Mouse (Mus musculus) neural tube, embryonic 12.5 days (tissue): ENCODE data around the gene Nudt21. TPM values are rescaled to one million over a fixed set of nuclear protein-coding genes. Genes with fewer than 3 reads are reported as not detected.
A peak's percentile ranks its signal among the peaks of the same experiment; 100 is the strongest.
"Not testable (repeated sequence)": the region's sequence is repeated elsewhere in the genome, so short reads cannot be mapped to it uniquely, and the experiment has no call there.

Source experiments
- ATAC-seq: fragments of 200-750 bp; cut with Nextera tagmentation; 2 replicates; pipeline ENCODE4 v1.8.0; 2017; ENCODE audit warnings: low read depth, mild to moderate bottlenecking, moderate TSS enrichment, moderate library complexity; ENCODE audit not compliant: low FRiP score
- H3K27ac ChIP-seq: fragments of 300-500 bp; sonication (generic); 2 replicates; pipeline ENCODE4 v1.5.1; 2016
- H3K27me3 ChIP-seq: fragments of 300-500 bp; sonication (generic); replicated peaks from 2 replicates; pipeline ENCODE4 v1.6.1; 2016; ENCODE audit warnings: mild to moderate bottlenecking
- H3K36me3 ChIP-seq: fragments of 300-500 bp; sonication (generic); 2 replicates; pipeline ENCODE4 v1.6.1; 2016; ENCODE audit warnings: mild to moderate bottlenecking
- H3K4me1 ChIP-seq: fragments of 300-500 bp; sonication (generic); 2 replicates; pipeline ENCODE4 v1.6.1; 2016
- H3K4me2 ChIP-seq: fragments of 300-500 bp; sonication (generic); replicated peaks from 2 replicates; pipeline ENCODE4 v1.6.1; 2016; ENCODE audit warnings: mild to moderate bottlenecking
- H3K4me3 ChIP-seq: fragments of 300-500 bp; sonication (generic); 2 replicates; pipeline ENCODE4 v1.5.1; 2016
- H3K9ac ChIP-seq: fragments of 300-500 bp; sonication (generic); 2 replicates; pipeline ENCODE4 v1.6.1; 2016; ENCODE audit warnings: mild to moderate bottlenecking
- H3K9me3 ChIP-seq: fragments of 300-500 bp; sonication (generic); 2 replicates; pipeline ENCODE4 v1.6.1; 2016; ENCODE audit warnings: mild to moderate bottlenecking
- WGBS: fragments of 180-500 bp; shearing (Covaris S2); methylation state at CpG from one replicate; pipeline ENCODE4 v1.1.7; 2016; 5-methylcytosine and 5-hydroxymethylcytosine counted together
- polyA plus RNA-seq: library from polyadenylated mRNA; unstranded; fragments of >200 nt; fragmentation: Nextera tagmentation; extraction: Ambion mirVana; gene quantifications from 2 replicates; pipeline ENCODE4 v1.2.1, GENCODE M21; 2016

Gene Nudt21
- polyA plus RNA-seq: 133 and 135 TPM in 2 replicates

GRCm38 (mm10) chr8:94036944-94037524 lies at the start of gene Nudt21, which contains the start of gene Ogfod1:
Nudt21 (minus strand) TSS chr8:94037031.
Ogfod1 (plus strand) TSS chr8:94037198.
- Histone ChIP-seq H3K4me3 (peak within 1 kb of the TSS; percentile 72), H3K4me1 (peaks cover 22% of the 10 kb centered on the region), H3K36me3 (no peaks in the 10 kb centered on the region), H3K27me3 (no peaks in the 10 kb centered on the region), H3K4me2 (peak within 1 kb of the TSS; percentile 77), H3K9me3 (no peaks in the 10 kb centered on the region), H3K9ac (peak within 1 kb of the TSS; percentile 63), H3K27ac (no peak within 1 kb of the TSS)
- peak; percentile 99 for ATAC-seq
- under 1% methylated on average over 41 of the region's 41 CpGs for WGBS

- Histone ChIP-seq H3K27me3 (no peaks in the 10 kb centered on the region), H3K4me1 (no peaks in the 10 kb centered on the region), H3K9me3 (no peaks in the 10 kb centered on the region), H3K36me3 (peaks cover 24% of the 10 kb centered on the region), H3K9ac (no peak overlapping the region), H3K4me3 (no peak overlapping the region), H3K27ac (no peak overlapping the region), H3K4me2 (no peak overlapping the region)
- ATAC-seq: no peak
- 80% methylated on average over 12 of the region's 12 CpGs for WGBS
Measured at GRCm38 (mm10) chr8:94076461-94077192, 39.8 kb upstream of the Nudt21 start.

DNA sequence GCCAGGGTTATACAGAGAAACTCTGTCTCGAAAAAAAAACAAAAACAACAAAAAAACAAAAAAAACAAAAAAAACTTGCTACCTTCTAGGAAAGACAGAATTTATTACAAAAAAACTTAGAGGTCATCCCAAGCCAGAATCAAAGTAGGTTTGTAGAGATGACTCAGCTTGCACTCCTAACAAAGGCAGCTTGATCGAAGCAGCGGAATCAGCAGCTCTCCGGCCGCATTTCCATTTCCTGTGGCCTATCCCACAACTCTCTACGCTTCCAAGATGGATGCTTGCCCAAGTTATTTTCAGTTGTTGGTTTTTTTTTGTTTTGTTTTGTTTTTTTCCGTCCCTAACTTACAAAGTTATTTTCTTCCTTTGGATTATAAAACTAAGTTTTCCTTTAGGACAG lies 32.0 kb upstream of the Nudt21 start:
- peaks cover 9% of the 10 kb centered on the region; the same call in 1 of the 2 replicates for H3K4me1 ChIP-seq
- no peak overlapping the region for H3K4me2 ChIP-seq
- no peaks in the 10 kb centered on the region for H3K27me3 ChIP-seq
- ATAC-seq: no peak
- H3K27ac ChIP-seq: no peak overlapping the region
- no peak overlapping the region for H3K4me3 ChIP-seq
- peaks cover 37% of the 10 kb centered on the region for H3K36me3 ChIP-seq
- WGBS: 92% methylated on average over 7 of the region's 7 CpGs
- H3K9ac ChIP-seq: no peak overlapping the region
- H3K9me3 ChIP-seq: no peaks in the 10 kb centered on the region

DNA sequence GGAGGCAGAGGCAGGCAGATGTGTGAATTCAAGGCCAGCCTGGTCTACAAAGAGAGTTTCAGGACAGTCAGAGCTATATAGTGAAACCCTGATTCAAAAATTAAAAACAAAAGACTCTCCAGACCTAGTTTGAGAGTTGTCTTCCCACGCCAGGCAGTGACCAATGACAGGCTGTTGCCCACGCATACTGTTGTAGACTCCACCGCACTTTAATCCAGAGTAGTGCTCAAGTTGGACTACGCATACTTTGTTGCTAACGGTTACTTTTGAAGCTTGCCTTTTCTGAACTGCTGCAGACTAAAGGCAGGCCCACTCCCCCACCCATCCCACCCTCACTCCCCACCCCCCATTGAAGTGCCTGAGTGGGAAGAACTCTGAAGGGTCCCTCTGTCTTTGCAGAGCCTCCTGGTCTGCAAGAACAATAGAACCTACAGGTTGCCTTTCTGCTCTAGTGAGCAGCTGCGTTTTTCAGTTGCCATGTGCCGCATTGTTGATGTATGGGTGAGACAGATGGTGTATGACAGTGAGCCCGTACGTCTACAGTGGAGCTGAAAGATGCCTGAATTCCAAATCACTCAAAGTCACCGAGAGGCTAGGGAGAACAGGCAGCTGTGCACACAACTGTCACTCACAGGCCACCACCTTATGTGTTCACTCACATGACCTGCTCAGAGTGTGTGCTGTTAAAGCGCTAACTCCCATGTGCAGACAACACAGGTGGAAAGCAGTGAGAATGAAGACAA lies 29.5 kb upstream of the Nudt21 start:
- Histone ChIP-seq H3K9ac (no peak overlapping the region), H3K27me3 (no peaks in the 10 kb centered on the region), H3K27ac (no peak overlapping the region), H3K36me3 (peaks cover 52% of the 10 kb centered on the region), H3K4me1 (peaks cover 9% of the 10 kb centered on the region; the same call in 1 of the 2 replicates), H3K4me3 (no peak overlapping the region), H3K4me2 (no peak overlapping the region), H3K9me3 (no peaks in the 10 kb centered on the region)
- 33% methylated on average over 11 of the region's 11 CpGs for WGBS
- ATAC-seq: peak; percentile 93

GRCm38 (mm10) chr8:94057157-94057854 lies 20.5 kb upstream of the Nudt21 start:
- H3K9ac ChIP-seq: no peak overlapping the region

GRCm38 (mm10) chr8:94052696-94053095 lies 15.9 kb upstream of the Nudt21 start:
- no peaks in the 10 kb centered on the region for H3K4me1 ChIP-seq
- H3K4me3 ChIP-seq: no peak overlapping the region
- no peak for ATAC-seq
- no peak overlapping the region for H3K27ac ChIP-seq
- H3K27me3 ChIP-seq: no peaks in the 10 kb centered on the region
- WGBS: 90% methylated on average over 12 of the region's 12 CpGs
- H3K36me3 ChIP-seq: peaks cover 36% of the 10 kb centered on the region
- no peak overlapping the region for H3K9ac ChIP-seq
- H3K9me3 ChIP-seq: no peaks in the 10 kb centered on the region
- no peak overlapping the region for H3K4me2 ChIP-seq

More at GRCm38 (mm10) chr8:94057157-94057854, 20.5 kb upstream of the Nudt21 start:
- Histone ChIP-seq H3K27ac (no peak overlapping the region), H3K9me3 (no peaks in the 10 kb centered on the region), H3K4me1 (no peaks in the 10 kb centered on the region), H3K27me3 (no peaks in the 10 kb centered on the region), H3K4me2 (no peak overlapping the region), H3K36me3 (peaks cover 48% of the 10 kb centered on the region), H3K4me3 (no peak overlapping the region)
- 63% methylated on average over 6 of the region's 6 CpGs for WGBS
- ATAC-seq: no peak

DNA sequence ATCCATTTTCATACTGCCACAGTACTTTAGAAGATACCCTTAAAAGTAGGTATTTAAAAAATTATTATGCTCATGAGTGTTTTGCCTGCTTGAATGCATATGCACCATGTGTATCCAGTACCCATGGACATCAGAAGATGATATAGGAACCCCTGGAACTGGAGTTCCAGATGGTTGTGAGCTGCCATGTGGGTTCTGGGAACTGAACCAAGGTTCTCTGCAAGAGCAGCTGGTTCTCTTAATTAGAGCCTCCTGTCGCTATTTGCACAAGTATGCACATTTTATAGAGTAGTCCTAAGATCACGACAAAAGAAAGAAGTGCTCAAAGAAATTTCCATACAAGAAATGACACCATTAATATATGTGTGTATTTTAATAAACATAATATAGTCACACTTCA lies 11.0 kb upstream of the Nudt21 start:
- Histone ChIP-seq H3K4me2 (no peak overlapping the region), H3K27ac (no peak overlapping the region), H3K4me1 (no peaks in the 10 kb centered on the region), H3K4me3 (no peak overlapping the region), H3K9ac (no peak overlapping the region), H3K27me3 (no peaks in the 10 kb centered on the region), H3K9me3 (no peaks in the 10 kb centered on the region), H3K36me3 (peaks cover 14% of the 10 kb centered on the region; the same call in 1 of the 2 replicates)
- ATAC-seq: no peak
- 97% methylated on average over 2 of the region's 2 CpGs for WGBS

- Histone ChIP-seq H3K4me2 (peak overlapping the region; percentile 77), H3K9me3 (no peaks in the 10 kb centered on the region), H3K27me3 (no peaks in the 10 kb centered on the region), H3K4me3 (peak overlapping the region; percentile 72), H3K4me1 (peaks cover 22% of the 10 kb centered on the region), H3K9ac (peak overlapping the region; percentile 55), H3K36me3 (no peaks in the 10 kb centered on the region), H3K27ac (no peak overlapping the region)
- ATAC-seq: no peak
- 10% methylated on average over 15 of the region's 15 CpGs for WGBS
Measured at GRCm38 (mm10) chr8:94037806-94038205, 975 bp upstream of the Nudt21 start.

DNA sequence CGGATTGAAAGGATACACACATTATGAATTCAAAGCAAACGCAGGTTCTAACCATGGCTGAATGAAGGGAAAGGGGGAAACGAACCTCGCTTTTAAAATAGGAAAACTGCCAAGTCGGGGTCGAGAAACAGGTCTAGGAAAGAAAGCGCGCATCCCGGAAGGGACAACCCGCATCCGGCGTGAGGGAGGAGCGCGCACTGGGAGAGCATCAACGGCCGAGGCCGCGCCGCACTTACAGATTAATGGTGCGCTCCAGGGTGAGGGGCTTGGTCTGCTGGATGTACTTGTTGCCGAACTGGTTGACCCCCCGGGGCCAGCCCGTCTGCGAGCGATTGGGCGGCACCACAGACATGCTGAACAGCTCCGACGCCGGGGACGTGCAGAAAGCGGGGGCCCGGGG lies 290 bp downstream of the Nudt21 start:
- peak overlapping the region; percentile 63 for H3K9ac ChIP-seq
- H3K27me3 ChIP-seq, H3K36me3 ChIP-seq, H3K9me3 ChIP-seq, H3K27ac ChIP-seq: not testable (repeated sequence)
- 0% methylated on average over 26 of the region's 32 CpGs for WGBS
- peak; percentile 93 for ATAC-seq
- peak overlapping the region; percentile 70 for H3K4me2 ChIP-seq
- H3K4me3 ChIP-seq: peak overlapping the region; percentile 72
- H3K4me1 ChIP-seq: peaks cover 22% of the 10 kb centered on the region

GRCm38 (mm10) chr8:94035200-94035599 lies 1.6 kb downstream of the Nudt21 start:
- WGBS: 72% methylated on average over 5 of the region's 5 CpGs

DNA sequence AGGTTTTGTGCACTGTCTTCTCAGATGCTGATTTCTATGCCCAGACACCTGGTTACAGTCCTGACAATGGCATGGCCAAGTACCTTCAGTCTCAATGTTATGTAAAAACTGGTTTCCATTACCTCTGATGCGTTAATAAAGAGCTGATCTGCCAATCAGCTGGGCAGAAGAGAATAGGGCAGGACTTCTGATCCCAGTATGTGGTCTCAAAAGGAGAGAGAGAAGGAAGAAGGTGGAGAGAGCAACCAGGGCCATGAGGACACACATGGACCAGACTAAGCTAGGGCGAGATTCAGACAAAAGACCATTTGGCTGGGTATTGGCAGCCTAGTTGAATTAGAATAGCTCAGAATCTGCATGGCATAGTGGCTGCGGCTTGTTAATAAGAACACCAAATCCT lies 3.2 kb downstream of the Nudt21 start:
- H3K4me2 ChIP-seq: no peak overlapping the region
- H3K36me3 ChIP-seq: peaks cover 25% of the 10 kb centered on the region
- H3K4me3 ChIP-seq: no peak overlapping the region
- no peak overlapping the region for H3K9ac ChIP-seq
- 72% methylated on average over 3 of the region's 3 CpGs for WGBS
- H3K4me1 ChIP-seq: peaks cover 22% of the 10 kb centered on the region
- no peak for ATAC-seq
- H3K9me3 ChIP-seq: no peaks in the 10 kb centered on the region
- H3K27me3 ChIP-seq: no peaks in the 10 kb centered on the region
- H3K27ac ChIP-seq: no peak overlapping the region

More at GRCm38 (mm10) chr8:94035200-94035599, 1.6 kb downstream of the Nudt21 start:
- H3K4me2 ChIP-seq: peak overlapping the region; percentile 70
- H3K9ac ChIP-seq: no peak overlapping the region
- H3K36me3 ChIP-seq: peaks cover 9% of the 10 kb centered on the region
- H3K4me3 ChIP-seq: 0 out of 2 replicates have a peak overlapping the region, but pooled peaks have one; percentile 7
- peaks cover 22% of the 10 kb centered on the region for H3K4me1 ChIP-seq
- H3K9me3 ChIP-seq: no peaks in the 10 kb centered on the region
- H3K27ac ChIP-seq: no peak overlapping the region
- ATAC-seq: no peak
- H3K27me3 ChIP-seq: no peaks in the 10 kb centered on the region
